Mouse (Mus musculus) spleen, adult 2 months (tissue): ENCODE results near the gene Arhgef7.

Experiments used
- CTCF ChIP-seq: fragments of 200-500 bp; IDR thresholded peaks from 2 replicates; pipeline ENCODE4 v1.5.1; 2011; ENCODE audit warnings: mild to moderate bottlenecking, inconsistent platforms; ENCODE audit not compliant: insufficient read depth, insufficient read length, insufficient replicate concordance; ENCODE audit errors: extremely low read depth
- POLR2A ChIP-seq: fragments of 200-500 bp; IDR thresholded peaks from 2 replicates; pipeline ENCODE4 v1.6.1; 2011; ENCODE audit warnings: low read depth, low read length, inconsistent platforms

DNA sequence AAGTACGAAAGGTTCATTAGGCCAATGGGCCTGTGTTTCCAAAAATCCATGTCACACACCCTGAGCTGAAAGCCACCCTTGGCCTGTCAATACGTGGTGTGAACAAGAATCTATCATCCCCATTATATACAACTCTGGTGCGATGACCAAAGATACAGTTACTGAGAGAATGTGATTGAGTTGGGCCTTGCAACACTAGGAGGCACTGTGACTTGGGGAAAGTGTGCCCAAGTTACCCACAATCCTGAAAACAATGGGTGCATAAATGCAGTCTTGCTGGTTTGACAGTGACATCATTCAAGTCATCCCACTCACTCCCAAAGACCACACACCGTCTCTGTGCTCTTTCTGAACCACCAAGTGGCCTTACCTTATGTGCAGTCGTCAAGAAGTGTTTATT is 11.6 kb downstream of the Arhgef7 start:
- TF ChIP-seq CTCF (no peak), POLR2A (no peak)
